Mouse (Mus musculus) stomach, embryonic 15.5 days (tissue): ENCODE data around the gene Ldb3. TPM values are rescaled to one million over a fixed set of nuclear protein-coding genes. Genes with fewer than 3 reads are reported as not detected.

Source experiments
- ATAC-seq: fragments of 200-750 bp; cut with Nextera tagmentation; 2 replicates; pipeline ENCODE4 v1.8.0; 2017; ENCODE audit warnings: low read depth, moderate number of reproducible peaks, moderate TSS enrichment; ENCODE audit not compliant: insufficient read depth, low FRiP score
- H3K27ac ChIP-seq: fragments of 300-500 bp; sonication (generic); 2 replicates; pipeline ENCODE4 v1.5.1; 2015; ENCODE audit warnings: mild to moderate bottlenecking, inconsistent platforms
- H3K27me3 ChIP-seq: fragments of 300-500 bp; sonication (generic); replicated peaks from 2 replicates; pipeline ENCODE4 v1.6.1; 2015; ENCODE audit warnings: inconsistent platforms
- H3K36me3 ChIP-seq: fragments of 300-500 bp; sonication (generic); 2 replicates; pipeline ENCODE4 v1.6.1; 2015; ENCODE audit warnings: inconsistent platforms
- H3K4me1 ChIP-seq: fragments of 300-500 bp; sonication (generic); 2 replicates; pipeline ENCODE4 v1.6.1; 2015; ENCODE audit warnings: inconsistent platforms
- H3K4me2 ChIP-seq: fragments of 300-500 bp; sonication (generic); 2 replicates; pipeline ENCODE4 v1.6.1; 2015; ENCODE audit warnings: mild to moderate bottlenecking, inconsistent platforms
- H3K4me3 ChIP-seq: fragments of 300-500 bp; sonication (generic); replicated peaks from 2 replicates; pipeline ENCODE4 v1.5.1; 2015; ENCODE audit warnings: inconsistent platforms
- H3K9ac ChIP-seq: fragments of 300-500 bp; sonication (generic); 2 replicates; pipeline ENCODE4 v1.6.1; 2015; ENCODE audit warnings: inconsistent platforms
- H3K9me3 ChIP-seq: fragments of 300-500 bp; sonication (generic); 2 replicates; pipeline ENCODE4 v1.6.1; 2016; ENCODE audit warnings: inconsistent platforms
- WGBS: fragments of 180-500 bp; shearing (Covaris S2); methylation state at CpG from one replicate; pipeline ENCODE4 v1.1.7; 2015; 5-methylcytosine and 5-hydroxymethylcytosine counted together
- polyA plus RNA-seq: library from polyadenylated mRNA; unstranded; fragments of >200 nt; fragmentation: Nextera tagmentation; extraction: Ambion mirVana; gene quantifications from 2 replicates; pipeline ENCODE4 v1.2.1, GENCODE M21; 2015

The Ldb3 gene
- polyA plus RNA-seq, 1 experiment from 2014 or later = 2.5 TPM

- H3K4me2 ChIP-seq = peak overlapping the region; percentile 64; the same call in 1 of the 2 replicates
- no peak for ATAC-seq
- 53% methylated on average over 6 of the region's 6 CpGs for WGBS
- no peak overlapping the region for H3K4me3 ChIP-seq
- peak overlapping the region; percentile 32; the same call in 1 of the 2 replicates for H3K27ac ChIP-seq
- no peaks in the 10 kb centered on the region for H3K36me3 ChIP-seq
- peaks cover 13% of the 10 kb centered on the region for H3K4me1 ChIP-seq
- H3K27me3 ChIP-seq = no peaks in the 10 kb centered on the region
- H3K9me3 ChIP-seq = no peaks in the 10 kb centered on the region
- H3K9ac ChIP-seq = no peak overlapping the region
Measured at GRCm38 (mm10) chr14:34503759-34504158, 84.7 kb downstream of the Ldb3 start.

- peak within 1 kb of the TSS; percentile 64 for H3K4me2 ChIP-seq
- no peaks in the 10 kb centered on the region for H3K36me3 ChIP-seq
- H3K4me1 ChIP-seq = peaks cover 8% of the 10 kb centered on the region
- peak within 1 kb of the TSS; percentile 92 for H3K4me3 ChIP-seq
- peak within 1 kb of the TSS; percentile 97 for H3K27ac ChIP-seq
- 4% methylated on average over 15 of the region's 15 CpGs for WGBS
- no peak; the same call in 1 of the 2 replicates for ATAC-seq
- H3K9me3 ChIP-seq = no peaks in the 10 kb centered on the region
- H3K9ac ChIP-seq = peak within 1 kb of the TSS; percentile 98
- H3K27me3 ChIP-seq = no peaks in the 10 kb centered on the region
Measured at GRCm38 (mm10) chr14:34503325-34503647, 85.2 kb downstream of the Ldb3 start, which contains the start of gene Bmpr1a. Gene Bmpr1a, minus strand, starts transcription at chr14:34503341.

DNA sequence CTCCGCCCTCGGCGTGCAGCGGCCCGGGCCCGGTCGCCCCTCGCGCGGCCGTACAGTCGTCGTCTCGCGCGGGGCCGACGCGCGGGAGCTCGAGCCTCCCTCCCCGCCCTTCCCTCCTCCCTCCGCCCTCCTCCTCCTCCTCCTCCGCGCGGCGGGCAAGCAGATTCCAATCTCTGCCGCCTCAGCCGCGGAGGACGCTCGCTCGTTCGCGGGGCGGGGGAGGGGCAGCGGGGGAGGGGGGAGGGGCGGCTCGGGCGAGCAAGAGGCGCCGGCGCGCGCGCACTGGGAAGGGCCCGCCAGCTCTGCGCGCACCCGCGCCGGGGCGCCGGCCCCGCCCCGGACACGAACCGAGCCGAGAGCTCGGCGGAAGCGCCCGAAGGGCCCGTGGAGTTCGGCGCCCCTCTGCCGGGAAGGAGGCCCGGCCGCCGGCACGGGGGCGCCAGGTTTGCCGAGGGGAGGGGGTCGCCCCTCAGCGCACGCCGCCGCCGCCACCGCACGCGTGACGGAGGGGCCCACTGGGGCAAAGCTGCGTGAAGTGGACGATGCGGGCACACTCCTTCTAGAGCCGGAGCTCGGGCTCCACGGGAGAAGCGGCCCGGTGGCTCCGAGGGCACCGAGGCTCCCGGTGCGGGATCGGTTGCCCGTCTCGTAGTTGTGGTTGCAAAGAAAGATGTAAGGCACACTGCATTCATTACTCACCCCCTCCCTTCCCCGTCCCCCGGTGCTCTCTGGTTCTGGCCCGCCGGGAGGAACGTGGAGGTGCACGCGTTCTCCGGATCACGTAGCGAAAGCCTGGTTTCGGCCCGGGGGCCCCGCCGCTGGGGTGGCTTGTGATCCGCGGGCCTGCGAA is 85.8 kb downstream of the Ldb3 start:
- under 1% methylated on average over 82 of the region's 115 CpGs for WGBS
- Histone ChIP-seq H3K27ac (peak overlapping the region; percentile 97), H3K36me3 (no peaks in the 10 kb centered on the region), H3K4me3 (peak overlapping the region; percentile 92), H3K4me2 (peak overlapping the region; percentile 64), H3K4me1 (peaks cover 6% of the 10 kb centered on the region; the same call in 1 of the 2 replicates), H3K9me3 (no peaks in the 10 kb centered on the region), H3K9ac (peak overlapping the region; percentile 98), H3K27me3 (no peaks in the 10 kb centered on the region)
- peak; percentile 91 for ATAC-seq

- Histone ChIP-seq H3K36me3 (no peaks in the 10 kb centered on the region), H3K4me2 (peak overlapping the region; percentile 64), H3K9ac (peak overlapping the region; percentile 98), H3K9me3 (no peaks in the 10 kb centered on the region), H3K27ac (peak overlapping the region; percentile 97), H3K4me3 (peak overlapping the region; percentile 92), H3K4me1 (peaks cover 6% of the 10 kb centered on the region; the same call in 1 of the 2 replicates), H3K27me3 (no peaks in the 10 kb centered on the region)
- WGBS = under 1% methylated on average over 77 of the region's 77 CpGs
- ATAC-seq = peak; percentile 13; the same call in 1 of the 2 replicates
Measured at GRCm38 (mm10) chr14:34501804-34502474, 86.5 kb downstream of the Ldb3 start.

- Histone ChIP-seq H3K9ac (peak overlapping the region; percentile 98; the same call in 1 of the 2 replicates), H3K4me3 (peak overlapping the region; percentile 92), H3K27ac (peak overlapping the region; percentile 97), H3K4me2 (peak overlapping the region; percentile 64), H3K9me3 (no peaks in the 10 kb centered on the region), H3K4me1 (peaks cover 6% of the 10 kb centered on the region; the same call in 1 of the 2 replicates), H3K36me3 (no peaks in the 10 kb centered on the region), H3K27me3 (no peaks in the 10 kb centered on the region)
- ATAC-seq = no peak
- under 1% methylated on average over 16 of the region's 16 CpGs for WGBS
Measured at GRCm38 (mm10) chr14:34501447-34501803, 87.1 kb downstream of the Ldb3 start.

DNA sequence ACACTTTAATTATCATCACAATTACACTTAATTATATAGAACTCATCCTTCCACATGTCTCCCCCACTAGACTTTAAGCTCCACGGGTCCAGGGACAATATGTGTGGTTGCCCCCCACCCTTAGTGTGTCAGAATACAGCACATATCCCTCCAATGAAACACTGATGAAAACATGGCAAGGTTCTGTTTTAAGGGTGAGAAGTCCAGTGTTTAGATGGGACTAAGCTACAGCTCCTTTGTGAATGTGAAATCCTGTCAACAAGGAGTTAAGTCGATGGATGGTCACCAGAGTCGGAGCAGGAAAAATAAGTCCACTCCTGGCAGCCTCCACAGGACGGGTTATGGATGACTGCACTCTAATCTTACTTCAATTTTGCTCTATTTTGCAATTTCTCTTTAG is 88.2 kb downstream of the Ldb3 start:
- H3K4me1 ChIP-seq = peaks cover 6% of the 10 kb centered on the region; the same call in 1 of the 2 replicates
- H3K9me3 ChIP-seq = no peaks in the 10 kb centered on the region
- 6% methylated on average over 4 of the region's 4 CpGs for WGBS
- H3K4me2 ChIP-seq = peak overlapping the region; percentile 64
- no peak overlapping the region for H3K27ac ChIP-seq
- H3K4me3 ChIP-seq = peak overlapping the region; percentile 92; the same call in 1 of the 2 replicates
- no peak for ATAC-seq
- H3K36me3 ChIP-seq = no peaks in the 10 kb centered on the region
- no peak overlapping the region for H3K9ac ChIP-seq
- H3K27me3 ChIP-seq = no peaks in the 10 kb centered on the region

DNA sequence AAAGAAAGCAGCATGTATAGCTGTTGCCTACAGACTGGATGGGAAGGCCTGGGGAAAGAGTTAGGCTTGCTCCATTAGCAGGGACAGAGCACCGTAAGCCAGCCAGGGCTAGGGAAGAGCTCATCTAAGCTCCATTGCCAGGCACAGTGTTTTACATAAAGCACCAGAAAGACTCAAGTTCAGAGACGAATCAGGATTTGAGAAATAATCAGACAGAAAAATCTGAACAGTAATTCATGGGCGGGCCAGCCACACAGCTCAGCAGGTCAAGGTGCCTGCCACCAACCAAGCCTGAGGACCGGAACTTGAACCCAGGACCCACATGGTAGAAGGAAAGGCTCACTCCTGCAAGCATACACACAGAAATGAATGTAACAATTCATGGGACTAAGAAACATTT is 88.8 kb downstream of the Ldb3 start:
- Histone ChIP-seq H3K9ac (no peak overlapping the region), H3K27ac (no peak overlapping the region), H3K27me3 (no peaks in the 10 kb centered on the region), H3K4me2 (peak overlapping the region; percentile 64), H3K4me3 (no peak overlapping the region), H3K36me3 (no peaks in the 10 kb centered on the region), H3K4me1 (peaks cover 6% of the 10 kb centered on the region; the same call in 1 of the 2 replicates), H3K9me3 (no peaks in the 10 kb centered on the region)
- 55% methylated on average over 4 of the region's 4 CpGs for WGBS
- no peak for ATAC-seq

DNA sequence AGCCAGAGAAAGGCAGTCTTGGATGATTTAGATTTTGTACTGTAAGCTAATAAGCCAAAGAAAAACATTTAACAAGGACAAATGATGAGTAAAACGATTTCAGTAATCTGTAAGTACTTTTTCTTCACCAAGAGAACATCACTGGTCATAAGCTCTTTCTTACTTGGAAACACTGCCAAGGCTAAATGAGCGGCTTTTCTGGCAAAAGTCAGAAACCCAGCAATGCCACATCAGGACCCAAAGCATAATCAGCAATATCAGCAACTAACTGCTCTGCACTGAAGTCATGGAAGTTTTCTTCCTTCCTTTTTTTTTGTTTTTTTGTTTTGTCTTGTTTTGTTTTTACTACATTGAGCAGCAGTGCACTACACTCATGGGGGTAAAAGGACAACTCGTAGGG is 91.1 kb downstream of the Ldb3 start:
- no peak for ATAC-seq
- Histone ChIP-seq H3K9me3 (no peaks in the 10 kb centered on the region), H3K4me1 (peaks cover 4% of the 10 kb centered on the region; the same call in 1 of the 2 replicates), H3K4me3 (no peak overlapping the region), H3K36me3 (no peaks in the 10 kb centered on the region), H3K9ac (no peak overlapping the region), H3K27ac (no peak overlapping the region), H3K27me3 (no peaks in the 10 kb centered on the region), H3K4me2 (no peak overlapping the region)
- WGBS = 51% methylated on average over 3 of the region's 3 CpGs

DNA sequence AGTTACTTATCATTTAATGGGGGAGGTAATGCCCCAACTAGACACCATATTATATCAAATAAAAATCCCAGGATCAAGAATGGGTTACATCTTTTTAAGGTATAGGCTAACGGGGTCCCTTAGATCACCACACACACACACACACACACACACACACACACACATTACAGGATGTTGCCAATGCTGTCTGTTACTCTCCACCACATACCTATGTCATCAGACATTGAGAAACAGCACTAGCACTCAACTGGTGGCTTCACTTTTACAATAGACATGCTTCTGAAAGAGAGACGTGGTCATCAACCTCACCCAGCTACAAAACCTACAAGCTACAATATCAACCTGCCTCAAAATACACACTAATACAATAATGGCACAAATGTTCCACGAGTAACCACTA is 94.8 kb downstream of the Ldb3 start:
- no peaks in the 10 kb centered on the region for H3K4me1 ChIP-seq
- whole genome bisulfite sequencing = 89% methylated on average over 3 of the region's 3 CpGs
- H3K4me2 ChIP-seq = no peak overlapping the region
- no peaks in the 10 kb centered on the region for H3K9me3 ChIP-seq
- no peak overlapping the region for H3K27ac ChIP-seq
- no peak for ATAC-seq
- H3K36me3 ChIP-seq = no peaks in the 10 kb centered on the region
- H3K9ac ChIP-seq = no peak overlapping the region
- H3K27me3 ChIP-seq = no peaks in the 10 kb centered on the region
- H3K4me3 ChIP-seq = no peak overlapping the region

DNA sequence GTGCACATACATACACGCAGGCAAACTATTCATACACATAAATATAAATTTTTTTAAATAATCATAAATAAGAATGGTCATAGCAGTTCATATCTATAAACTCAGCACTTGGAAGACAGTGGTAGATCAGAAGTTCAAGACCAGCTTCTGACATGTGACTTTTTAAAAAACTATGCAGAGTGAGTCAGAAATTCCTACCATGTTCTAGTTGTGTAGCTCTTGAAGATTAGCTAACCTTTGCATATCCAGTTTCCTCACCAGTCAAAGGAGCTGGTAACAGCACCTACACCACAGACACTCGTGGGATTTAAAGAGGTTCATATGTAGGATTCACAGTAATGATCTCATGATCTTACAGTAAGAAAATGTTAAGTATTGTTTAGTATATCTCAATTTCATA is 95.8 kb downstream of the Ldb3 start:
- H3K27ac ChIP-seq = no peak overlapping the region
- no peaks in the 10 kb centered on the region for H3K27me3 ChIP-seq
- H3K9me3 ChIP-seq = no peaks in the 10 kb centered on the region
- ATAC-seq = no peak
- WGBS = 82% methylated on average over 2 of the region's 2 CpGs
- H3K4me2 ChIP-seq = no peak overlapping the region
- no peak overlapping the region for H3K9ac ChIP-seq
- no peaks in the 10 kb centered on the region for H3K36me3 ChIP-seq
- H3K4me3 ChIP-seq = no peak overlapping the region
- no peaks in the 10 kb centered on the region for H3K4me1 ChIP-seq

- Histone ChIP-seq H3K4me2 (no peak overlapping the region), H3K36me3 (no peaks in the 10 kb centered on the region), H3K9me3 (no peaks in the 10 kb centered on the region), H3K4me1 (no peaks in the 10 kb centered on the region), H3K27me3 (no peaks in the 10 kb centered on the region), H3K9ac (no peak overlapping the region), H3K4me3 (no peak overlapping the region), H3K27ac (no peak overlapping the region)
- whole genome bisulfite sequencing = 47% methylated on average over 1 of the region's 1 CpGs
- no peak for ATAC-seq
Measured at GRCm38 (mm10) chr14:34490965-34491364, 97.5 kb downstream of the Ldb3 start.

GRCm38 (mm10) chr14:34489928-34490327 is 98.6 kb downstream of the Ldb3 start:
- H3K4me2 ChIP-seq = no peak overlapping the region
- no peaks in the 10 kb centered on the region for H3K27me3 ChIP-seq
- no peak overlapping the region for H3K4me3 ChIP-seq
- no peaks in the 10 kb centered on the region for H3K9me3 ChIP-seq
- 65% methylated on average over 2 of the region's 2 CpGs for WGBS
- no peaks in the 10 kb centered on the region for H3K4me1 ChIP-seq
- ATAC-seq = no peak
- no peak overlapping the region for H3K27ac ChIP-seq
- no peak overlapping the region for H3K9ac ChIP-seq
- H3K36me3 ChIP-seq = no peaks in the 10 kb centered on the region
